In genomic region chr17:46621324-46621723, GRCm38 (mm10) we compare ENCODE assay signal across 9 mouse cellular contexts. TPM values are rescaled to one million over a fixed set of nuclear protein-coding genes. Genes with fewer than 3 reads are reported as not detected.
A peak's percentile ranks its signal among the peaks of the same experiment; 100 is the strongest.
DNase-seq lines count a peak whose midpoint lies in the region; ATAC-seq lines count a peak whose summit lies in the region.
"Had no signal": no experiment of that assay in that cellular context is flagged by ENCODE, and none has a peak within 500 bp of the region (broad histone marks: within the 10 kb centered on the region; RNA-seq: fewer than 3 reads in every experiment).

No protein-coding gene starts in this region.

- no peak overlapping the region for H3K9ac ChIP-seq in forebrain, embryonic 15.5 days (replicated peaks)
- H3K9ac ChIP-seq in forebrain, embryonic 12.5 days = no peak overlapping the region
- 0 out of 2 replicates have a peak overlapping the region, but pooled peaks have one; percentile 12 for H3K9ac ChIP-seq in forebrain, embryonic 16.5 days (replicated peaks; ENCODE audit: low read depth, low read length)
- peak overlapping the region; percentile 22; the same call in 1 of the 2 replicates for H3K9ac ChIP-seq in intestine, embryonic 16.5 days (ENCODE audit: low read depth, low read length)
- no peak overlapping the region for H3K9ac ChIP-seq in liver, embryonic 11.5 days (ENCODE audit: low read depth, low read length)

- no peaks in the 10 kb centered on the region for H3K27me3 ChIP-seq in forebrain, embryonic 15.5 days
- H3K27me3 ChIP-seq in forebrain, embryonic 12.5 days = no peaks in the 10 kb centered on the region
- no peaks in the 10 kb centered on the region for H3K27me3 ChIP-seq in forebrain, embryonic 16.5 days (replicated peaks; ENCODE audit: control insufficient read depth, insufficient read depth, low read length)
- no peaks in the 10 kb centered on the region for H3K27me3 ChIP-seq in intestine, embryonic 16.5 days (replicated peaks; ENCODE audit: control insufficient read depth, insufficient read depth, low read length)
- H3K27me3 ChIP-seq in liver, embryonic 11.5 days (replicated peaks; ENCODE audit: control insufficient read depth, insufficient read depth, low read length) = no peaks in the 10 kb centered on the region

- 53% methylated on average over 15 of the region's 15 CpGs for WGBS in forebrain, embryonic 15.5 days
- WGBS in forebrain, embryonic 12.5 days = 87% methylated on average over 15 of the region's 15 CpGs
- 47% methylated on average over 15 of the region's 15 CpGs for WGBS in forebrain, embryonic 16.5 days
- WGBS in intestine, embryonic 16.5 days = 48% methylated on average over 15 of the region's 15 CpGs
- WGBS in liver, embryonic 11.5 days = 43% methylated on average over 15 of the region's 15 CpGs

- no peaks in the 10 kb centered on the region for H3K36me3 ChIP-seq in forebrain, embryonic 15.5 days
- H3K36me3 ChIP-seq in forebrain, embryonic 12.5 days (replicated peaks) = no peaks in the 10 kb centered on the region
- no peaks in the 10 kb centered on the region for H3K36me3 ChIP-seq in forebrain, embryonic 16.5 days (ENCODE audit: control insufficient read depth, insufficient read depth)
- H3K36me3 ChIP-seq in intestine, embryonic 16.5 days (ENCODE audit: control insufficient read depth, insufficient read depth, low read length) = no peaks in the 10 kb centered on the region
- no peaks in the 10 kb centered on the region for H3K36me3 ChIP-seq in liver, embryonic 11.5 days (ENCODE audit: control insufficient read depth, insufficient read depth, low read length)

- H3K4me1 ChIP-seq in forebrain, embryonic 15.5 days = peaks cover 72% of the 10 kb centered on the region
- peaks cover 80% of the 10 kb centered on the region for H3K4me1 ChIP-seq in forebrain, embryonic 12.5 days
- H3K4me1 ChIP-seq in forebrain, embryonic 16.5 days (replicated peaks; ENCODE audit: control insufficient read depth, insufficient read depth, low read length) = peaks cover 69% of the 10 kb centered on the region
- peaks cover 78% of the 10 kb centered on the region for H3K4me1 ChIP-seq in intestine, embryonic 16.5 days (ENCODE audit: control insufficient read depth, insufficient read depth, low read length)
- peaks cover 52% of the 10 kb centered on the region for H3K4me1 ChIP-seq in liver, embryonic 11.5 days (replicated peaks; ENCODE audit: control insufficient read depth, insufficient read depth, low read length)

- peak; percentile 78 for DNase-seq in adrenal gland, postnatal 10 days
- DNase-seq in liver, embryonic 11.5 days (ENCODE audit: low spot score) = peak; percentile 50
- DNase-seq in right cerebral cortex, postnatal 25 days = peak; percentile 65

- peak overlapping the region; percentile 64 for H3K27ac ChIP-seq in forebrain, embryonic 15.5 days (replicated peaks)
- no peak overlapping the region for H3K27ac ChIP-seq in forebrain, embryonic 12.5 days
- H3K27ac ChIP-seq in forebrain, embryonic 16.5 days (ENCODE audit: low read length) = peak overlapping the region; percentile 7
- peak overlapping the region; percentile 67; the same call in 1 of the 2 replicates for H3K27ac ChIP-seq in intestine, embryonic 16.5 days (ENCODE audit: low read length)
- peak overlapping the region; percentile 45; the same call in 1 of the 2 replicates for H3K27ac ChIP-seq in liver, embryonic 11.5 days (ENCODE audit: low read depth, low read length)

- H3K4me3 ChIP-seq in forebrain, embryonic 15.5 days = no peak overlapping the region
- no peak overlapping the region for H3K4me3 ChIP-seq in forebrain, embryonic 12.5 days (replicated peaks)
- H3K4me3 ChIP-seq in forebrain, embryonic 16.5 days (replicated peaks; ENCODE audit: low read length) = no peak overlapping the region
- H3K4me3 ChIP-seq in intestine, embryonic 16.5 days (ENCODE audit: low read length) = no peak overlapping the region
- no peak overlapping the region for H3K4me3 ChIP-seq in liver, embryonic 11.5 days (ENCODE audit: low read depth, low read length)

- ATAC-seq in forebrain, embryonic 15.5 days (replicated peaks) = no peak; the same call in 1 of the 2 replicates
- no peak for ATAC-seq in forebrain, embryonic 12.5 days (ENCODE audit: low FRiP score)
- peak; percentile 19; the same call in 1 of the 2 replicates for ATAC-seq in forebrain, embryonic 16.5 days
- ATAC-seq in intestine, embryonic 16.5 days = no peak
- ATAC-seq in liver, embryonic 11.5 days (replicated peaks; ENCODE audit: low FRiP score) = no peak
- no peak for ATAC-seq in erythroid progenitor cell, adult 5-6 weeks (replicated peaks; ENCODE audit: low FRiP score, poor library complexity, severe bottlenecking)

- H3K4me2 ChIP-seq in forebrain, embryonic 15.5 days (replicated peaks) = 0 out of 2 replicates have a peak overlapping the region, but pooled peaks have one; percentile 4
- no peak overlapping the region for H3K4me2 ChIP-seq in forebrain, embryonic 12.5 days
- H3K4me2 ChIP-seq in forebrain, embryonic 16.5 days (ENCODE audit: low read length) = peak overlapping the region; percentile 28
- peak overlapping the region; percentile 18; the same call in 1 of the 2 replicates for H3K4me2 ChIP-seq in intestine, embryonic 16.5 days (ENCODE audit: low read depth, low read length)
- peak overlapping the region; percentile 15; the same call in 1 of the 2 replicates for H3K4me2 ChIP-seq in liver, embryonic 11.5 days

- H3K9me3 ChIP-seq in forebrain, embryonic 15.5 days = no peaks in the 10 kb centered on the region
- H3K9me3 ChIP-seq in forebrain, embryonic 12.5 days = no peaks in the 10 kb centered on the region
- H3K9me3 ChIP-seq in forebrain, embryonic 16.5 days (ENCODE audit: control insufficient read depth, low read length) = no peaks in the 10 kb centered on the region
- H3K9me3 ChIP-seq in intestine, embryonic 16.5 days (ENCODE audit: control insufficient read depth, low read length) = no peaks in the 10 kb centered on the region
- no peaks in the 10 kb centered on the region for H3K9me3 ChIP-seq in liver, embryonic 11.5 days (ENCODE audit: control insufficient read depth, low read length)
- H3K9me3 ChIP-seq: megakaryocyte, embryonic 14.5 days had no signal

RNA-seq across cellular contexts. Expression of gene Ptk7, which starts 8.0 kb away (rescaled TPM):
- 32.1 and 33.0 TPM in 2 replicates for polyA plus RNA-seq in forebrain, embryonic 15.5 days (2015; fragmentation: Nextera tagmentation; extraction: Ambion mirVana)
- polyA plus RNA-seq in forebrain, embryonic 12.5 days (2016; fragmentation: Nextera tagmentation; extraction: Ambion mirVana) = 55.3 and 56.4 TPM in 2 replicates
- 10 to 100 TPM; 19.6 to 21.4 TPM for total RNA-seq in adrenal gland, postnatal 10 days (2021)
- polyA plus RNA-seq in forebrain, embryonic 16.5 days (2015; fragmentation: Nextera tagmentation; extraction: Ambion mirVana) = 33.9 and 36.5 TPM in 2 replicates
- 53.2 and 54.4 TPM in 2 replicates for polyA plus RNA-seq in intestine, embryonic 16.5 days (2015; fragmentation: Nextera tagmentation; extraction: Ambion mirVana)
- polyA plus RNA-seq in liver, embryonic 11.5 days (2014; fragmentation: Nextera tagmentation; extraction: Ambion mirVana) = 24.5 and 24.7 TPM in 2 replicates
- not detected in 2 replicates for total RNA-seq in erythroid progenitor cell, adult 5-6 weeks (2015; ENCODE audit: low replicate concordance)
- total RNA-seq in erythroid progenitor cell, adult 5-6 weeks (2017; ENCODE audit: low replicate concordance) = 0.30 TPM in 1 of 2 replicates, not detected in the other

RNA-seq across cellular contexts. Expression of gene Klc4, which starts 24.5 kb away (rescaled TPM):
- 41.4 and 45.1 TPM in 2 replicates for polyA plus RNA-seq in forebrain, embryonic 15.5 days (2015; fragmentation: Nextera tagmentation; extraction: Ambion mirVana)
- polyA plus RNA-seq in forebrain, embryonic 12.5 days (2016; fragmentation: Nextera tagmentation; extraction: Ambion mirVana) = 39.0 and 42.5 TPM in 2 replicates
- 10 to 100 TPM; 31.9 to 34.9 TPM for total RNA-seq in adrenal gland, postnatal 10 days (2021)
- polyA plus RNA-seq in forebrain, embryonic 16.5 days (2015; fragmentation: Nextera tagmentation; extraction: Ambion mirVana) = 42.8 and 43.9 TPM in 2 replicates
- polyA plus RNA-seq in intestine, embryonic 16.5 days (2015; fragmentation: Nextera tagmentation; extraction: Ambion mirVana) = 93.7 and 104 TPM in 2 replicates
- 10.8 and 12.3 TPM in 2 replicates for polyA plus RNA-seq in liver, embryonic 11.5 days (2014; fragmentation: Nextera tagmentation; extraction: Ambion mirVana)
- 1.3 and 2.9 TPM in 2 replicates for total RNA-seq in erythroid progenitor cell, adult 5-6 weeks (2015; ENCODE audit: low replicate concordance)
- 4.5 and 5.5 TPM in 2 replicates for total RNA-seq in erythroid progenitor cell, adult 5-6 weeks (2017; ENCODE audit: low replicate concordance)

RNA-seq across cellular contexts. Expression of gene Mrpl2, which starts 24.7 kb away (rescaled TPM):
- 73.7 and 81.9 TPM in 2 replicates for polyA plus RNA-seq in forebrain, embryonic 15.5 days (2015; fragmentation: Nextera tagmentation; extraction: Ambion mirVana)
- polyA plus RNA-seq in forebrain, embryonic 12.5 days (2016; fragmentation: Nextera tagmentation; extraction: Ambion mirVana) = 76.6 and 102 TPM in 2 replicates
- 100 to 1,000 TPM; 142 to 147 TPM for total RNA-seq in adrenal gland, postnatal 10 days (2021)
- polyA plus RNA-seq in forebrain, embryonic 16.5 days (2015; fragmentation: Nextera tagmentation; extraction: Ambion mirVana) = 66.1 and 74.9 TPM in 2 replicates
- polyA plus RNA-seq in intestine, embryonic 16.5 days (2015; fragmentation: Nextera tagmentation; extraction: Ambion mirVana) = 164 and 170 TPM in 2 replicates
- 151 and 165 TPM in 2 replicates for polyA plus RNA-seq in liver, embryonic 11.5 days (2014; fragmentation: Nextera tagmentation; extraction: Ambion mirVana)
- 5.8 and 10.9 TPM in 2 replicates for total RNA-seq in erythroid progenitor cell, adult 5-6 weeks (2015; ENCODE audit: low replicate concordance)
- 12.5 and 13.3 TPM in 2 replicates for total RNA-seq in erythroid progenitor cell, adult 5-6 weeks (2017; ENCODE audit: low replicate concordance)

RNA-seq across cellular contexts. Expression of gene Cul7, which starts 28.8 kb away (rescaled TPM):
- polyA plus RNA-seq in forebrain, embryonic 15.5 days (2015; fragmentation: Nextera tagmentation; extraction: Ambion mirVana) = 35.9 and 36.5 TPM in 2 replicates
- 46.5 and 47.8 TPM in 2 replicates for polyA plus RNA-seq in forebrain, embryonic 12.5 days (2016; fragmentation: Nextera tagmentation; extraction: Ambion mirVana)
- 10 to 100 TPM; 48.5 to 61.7 TPM for total RNA-seq in adrenal gland, postnatal 10 days (2021)
- polyA plus RNA-seq in forebrain, embryonic 16.5 days (2015; fragmentation: Nextera tagmentation; extraction: Ambion mirVana) = 38.8 and 42.8 TPM in 2 replicates
- polyA plus RNA-seq in intestine, embryonic 16.5 days (2015; fragmentation: Nextera tagmentation; extraction: Ambion mirVana) = 42.4 and 43.1 TPM in 2 replicates
- 24.1 and 28.2 TPM in 2 replicates for polyA plus RNA-seq in liver, embryonic 11.5 days (2014; fragmentation: Nextera tagmentation; extraction: Ambion mirVana)
- 1.7 TPM in 1 of 2 replicates, not detected in the other for total RNA-seq in erythroid progenitor cell, adult 5-6 weeks (2015; ENCODE audit: low replicate concordance)
- 0.30 and 0.39 TPM in 2 replicates for total RNA-seq in erythroid progenitor cell, adult 5-6 weeks (2017; ENCODE audit: low replicate concordance)

RNA-seq across cellular contexts. Expression of gene Rrp36, which starts 52.8 kb away (rescaled TPM):
- polyA plus RNA-seq in forebrain, embryonic 15.5 days (2015; fragmentation: Nextera tagmentation; extraction: Ambion mirVana) = 49.5 and 49.9 TPM in 2 replicates
- 54.4 and 57.6 TPM in 2 replicates for polyA plus RNA-seq in forebrain, embryonic 12.5 days (2016; fragmentation: Nextera tagmentation; extraction: Ambion mirVana)
- total RNA-seq in adrenal gland, postnatal 10 days (2021) = 10 to 100 TPM; 24.0 to 27.1 TPM
- 47.7 and 51.1 TPM in 2 replicates for polyA plus RNA-seq in forebrain, embryonic 16.5 days (2015; fragmentation: Nextera tagmentation; extraction: Ambion mirVana)
- 64.8 and 67.4 TPM in 2 replicates for polyA plus RNA-seq in intestine, embryonic 16.5 days (2015; fragmentation: Nextera tagmentation; extraction: Ambion mirVana)
- 52.0 and 56.5 TPM in 2 replicates for polyA plus RNA-seq in liver, embryonic 11.5 days (2014; fragmentation: Nextera tagmentation; extraction: Ambion mirVana)
- 2.5 TPM in 1 of 2 replicates, not detected in the other for total RNA-seq in erythroid progenitor cell, adult 5-6 weeks (2015; ENCODE audit: low replicate concordance)
- total RNA-seq in erythroid progenitor cell, adult 5-6 weeks (2017; ENCODE audit: low replicate concordance) = 8.6 and 23.7 TPM in 2 replicates

Comparison
In these comparisons a context has a peak if more than half of its experiments do, and no peak if none do; other contexts are left out.
1. H3K9ac ChIP-seq: peak in forebrain, embryonic 16.5 days (single experiment) and intestine, embryonic 16.5 days (single experiment); none in forebrain, embryonic 15.5 days (single experiment), forebrain, embryonic 12.5 days (single experiment) and liver, embryonic 11.5 days (single experiment).
2. Peak in every context shown above with its lines, with median percentiles within 50 percentile points of each other: DNase-seq.